Mouse (Mus musculus): ENCODE data around the gene Pfkp. TPM values are rescaled to one million over a fixed set of nuclear protein-coding genes. Genes with fewer than 3 reads are reported as not detected.

Gene Pfkp
- 60.3 and 79.6 TPM in 2 replicates for polyA plus RNA-seq (2012; rRNA removed)

- TF ChIP-seq CTCF (IDR thresholded peaks at IDR 0.05; ENCODE audit: insufficient read depth, low read length) (no peak), POLR2A (IDR thresholded peaks at IDR 0.05; ENCODE audit: borderline replicate concordance, extremely low read depth, low read depth, low read length) (peak; percentile 61; the same call in 1 of the 2 replicates)
- peak; percentile 87 for DNase-seq
- no peaks in the 10 kb centered on the region for H3K4me1 ChIP-seq (ENCODE audit: control insufficient read depth, insufficient read depth, low read length)
- WGBS = 1% methylated on average over 34 of the region's 34 CpGs
- peak within 1 kb of the TSS; percentile 61 for H3K4me3 ChIP-seq (replicated peaks; ENCODE audit: extremely low read depth, low read depth, low read length)
These were observed at the start of gene Pfkp for GRCm38 (mm10) chr13:6648669-6649233. TSS of gene Pfkp (minus strand) at chr13:6648777.

- no peak for TF ChIP-seq CTCF (IDR thresholded peaks at IDR 0.05; ENCODE audit: insufficient read depth, low read length)
- no peak for TF ChIP-seq POLR2A (IDR thresholded peaks at IDR 0.05; ENCODE audit: borderline replicate concordance, extremely low read depth, low read depth, low read length)
- H3K4me1 ChIP-seq (ENCODE audit: control insufficient read depth, insufficient read depth, low read length) = no peaks in the 10 kb centered on the region
- WGBS = 65% methylated on average over 3 of the region's 3 CpGs
These were observed 42.0 kb upstream of the Pfkp start for GRCm38 (mm10) chr13:6690607-6691006.

GRCm38 (mm10) chr13:6689962-6690361, 41.4 kb upstream of the Pfkp start:
- no peaks in the 10 kb centered on the region for H3K4me1 ChIP-seq (ENCODE audit: control insufficient read depth, insufficient read depth, low read length)
- 62% methylated on average over 4 of the region's 4 CpGs for WGBS
- TF ChIP-seq POLR2A (IDR thresholded peaks at IDR 0.05; ENCODE audit: borderline replicate concordance, extremely low read depth, low read depth, low read length) (no peak), CTCF (IDR thresholded peaks at IDR 0.05; ENCODE audit: insufficient read depth, low read length) (peak; percentile 80)
- H3K4me3 ChIP-seq (replicated peaks; ENCODE audit: extremely low read depth, low read depth, low read length) = no peak overlapping the region
- peak; percentile 46 for DNase-seq

More at GRCm38 (mm10) chr13:6690607-6691006, 42.0 kb upstream of the Pfkp start:
- H3K4me3 ChIP-seq (replicated peaks; ENCODE audit: extremely low read depth, low read depth, low read length) = no peak overlapping the region
- no peak for DNase-seq

GRCm38 (mm10) chr13:6688790-6689433, 40.3 kb upstream of the Pfkp start:
- TF ChIP-seq POLR2A (IDR thresholded peaks at IDR 0.05; ENCODE audit: borderline replicate concordance, extremely low read depth, low read depth, low read length) (no peak), CTCF (IDR thresholded peaks at IDR 0.05; ENCODE audit: insufficient read depth, low read length) (no peak)
- DNase-seq = no peak
- no peaks in the 10 kb centered on the region for H3K4me1 ChIP-seq (ENCODE audit: control insufficient read depth, insufficient read depth, low read length)
- WGBS = 40% methylated on average over 7 of the region's 7 CpGs
- H3K4me3 ChIP-seq (replicated peaks; ENCODE audit: extremely low read depth, low read depth, low read length) = no peak overlapping the region

GRCm38 (mm10) chr13:6666887-6667286, 18.3 kb upstream of the Pfkp start:
- 57% methylated on average over 4 of the region's 4 CpGs for WGBS
- DNase-seq = no peak
- TF ChIP-seq POLR2A (IDR thresholded peaks at IDR 0.05; ENCODE audit: borderline replicate concordance, extremely low read depth, low read depth, low read length) = no peak
- TF ChIP-seq CTCF (IDR thresholded peaks at IDR 0.05; ENCODE audit: insufficient read depth, low read length) = no peak
- Histone ChIP-seq H3K4me3 (replicated peaks; ENCODE audit: extremely low read depth, low read depth, low read length) (no peak overlapping the region), H3K4me1 (ENCODE audit: control insufficient read depth, insufficient read depth, low read length) (no peaks in the 10 kb centered on the region)

GRCm38 (mm10) chr13:6665506-6665905, 16.9 kb upstream of the Pfkp start:
- TF ChIP-seq CTCF (IDR thresholded peaks at IDR 0.05; ENCODE audit: insufficient read depth, low read length) (no peak), POLR2A (IDR thresholded peaks at IDR 0.05; ENCODE audit: borderline replicate concordance, extremely low read depth, low read depth, low read length) (no peak)
- Histone ChIP-seq H3K4me1 (ENCODE audit: control insufficient read depth, insufficient read depth, low read length) (no peaks in the 10 kb centered on the region), H3K4me3 (replicated peaks; ENCODE audit: extremely low read depth, low read depth, low read length) (no peak overlapping the region)
- 39% methylated on average over 1 of the region's 1 CpGs for WGBS
- DNase-seq = no peak

- Histone ChIP-seq H3K4me1 (ENCODE audit: control insufficient read depth, insufficient read depth, low read length) (no peaks in the 10 kb centered on the region), H3K4me3 (replicated peaks; ENCODE audit: extremely low read depth, low read depth, low read length) (no peak overlapping the region)
- no peak for DNase-seq
- WGBS = 88% methylated on average over 5 of the region's 5 CpGs
- no peak for TF ChIP-seq CTCF (IDR thresholded peaks at IDR 0.05; ENCODE audit: insufficient read depth, low read length)
- no peak for TF ChIP-seq POLR2A (IDR thresholded peaks at IDR 0.05; ENCODE audit: borderline replicate concordance, extremely low read depth, low read depth, low read length)
These were observed 15.6 kb upstream of the Pfkp start for GRCm38 (mm10) chr13:6664216-6664615.

- WGBS = 63% methylated on average over 6 of the region's 6 CpGs
- no peak overlapping the region for H3K4me3 ChIP-seq (replicated peaks; ENCODE audit: extremely low read depth, low read depth, low read length)
- DNase-seq = no peak
- no peak for TF ChIP-seq CTCF (IDR thresholded peaks at IDR 0.05; ENCODE audit: insufficient read depth, low read length)
- TF ChIP-seq POLR2A (IDR thresholded peaks at IDR 0.05; ENCODE audit: borderline replicate concordance, extremely low read depth, low read depth, low read length) = no peak
- no peaks in the 10 kb centered on the region for H3K4me1 ChIP-seq (ENCODE audit: control insufficient read depth, insufficient read depth, low read length)
These were observed 10.7 kb upstream of the Pfkp start for GRCm38 (mm10) chr13:6659314-6659713.

- no peak overlapping the region for H3K4me3 ChIP-seq (replicated peaks; ENCODE audit: extremely low read depth, low read depth, low read length)
- DNase-seq = no peak
- 83% methylated on average over 2 of the region's 2 CpGs for WGBS
These were observed 8.7 kb upstream of the Pfkp start for GRCm38 (mm10) chr13:6657300-6657699.

GRCm38 (mm10) chr13:6649542-6649941, 965 bp upstream of the Pfkp start:
- Histone ChIP-seq H3K4me3 (replicated peaks; ENCODE audit: extremely low read depth, low read depth, low read length) (no peak overlapping the region), H3K4me1 (ENCODE audit: control insufficient read depth, insufficient read depth, low read length) (no peaks in the 10 kb centered on the region)
- WGBS = 67% methylated on average over 3 of the region's 3 CpGs
- no peak for DNase-seq
- TF ChIP-seq CTCF (IDR thresholded peaks at IDR 0.05; ENCODE audit: insufficient read depth, low read length) (no peak), POLR2A (IDR thresholded peaks at IDR 0.05; ENCODE audit: borderline replicate concordance, extremely low read depth, low read depth, low read length) (no peak)

More at GRCm38 (mm10) chr13:6657300-6657699, 8.7 kb upstream of the Pfkp start:
- TF ChIP-seq CTCF (IDR thresholded peaks at IDR 0.05; ENCODE audit: insufficient read depth, low read length) (no peak), POLR2A (IDR thresholded peaks at IDR 0.05; ENCODE audit: borderline replicate concordance, extremely low read depth, low read depth, low read length) (no peak)
- no peaks in the 10 kb centered on the region for H3K4me1 ChIP-seq (ENCODE audit: control insufficient read depth, insufficient read depth, low read length)
